Mouse (Mus musculus): ENCODE measurements around the gene Pxmp4. TPM values are rescaled to one million over a fixed set of nuclear protein-coding genes. Genes with fewer than 3 reads are reported as not detected.

Pxmp4 gene
- polyA plus RNA-seq, 1 experiment, result 41.3 TPM

DNA sequence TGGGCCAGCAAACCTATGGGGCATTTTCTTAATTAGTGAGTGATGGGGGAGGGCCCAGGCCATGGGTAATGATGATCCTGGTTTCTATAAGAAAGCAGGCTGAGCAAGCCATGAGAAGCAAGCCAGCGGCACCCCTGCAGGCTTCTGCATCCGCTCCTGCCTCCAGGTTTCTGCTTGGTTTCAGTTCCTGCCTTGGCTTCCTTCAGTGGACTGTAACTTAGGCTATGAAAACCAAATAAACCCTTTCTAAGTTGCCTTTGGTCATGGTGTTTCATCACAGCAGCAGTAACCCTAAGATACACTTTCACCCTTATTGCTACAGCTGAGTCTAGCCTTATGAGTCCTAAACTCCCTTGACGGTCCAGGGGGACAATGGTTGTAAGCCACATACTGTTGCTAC is 6.1 kb downstream of the Pxmp4 start:
- Histone ChIP-seq H3K4me1 (ENCODE audit: control insufficient read depth, insufficient read depth, low read length) (no peaks in the 10 kb centered on the region; the same call in 1 of the 2 replicates), H3K4me3 (replicated peaks; ENCODE audit: extremely low read depth, low read depth, low read length) (no peak overlapping the region)
- DNase-seq, result no peak
- WGBS, result 83% methylated on average over 3 of the region's 3 CpGs
- no peak for TF ChIP-seq POLR2A (IDR thresholded peaks at IDR 0.05; ENCODE audit: borderline replicate concordance, extremely low read depth, low read depth, low read length)
- no peak for TF ChIP-seq CTCF (IDR thresholded peaks at IDR 0.05; ENCODE audit: insufficient read depth, low read length)

GRCm38 (mm10) chr2:154595775-154596174 is 7.7 kb downstream of the Pxmp4 start:
- no peaks in the 10 kb centered on the region for H3K4me1 ChIP-seq (ENCODE audit: control insufficient read depth, insufficient read depth, low read length)
- DNase-seq, result no peak
- H3K4me3 ChIP-seq (replicated peaks; ENCODE audit: extremely low read depth, low read depth, low read length), result no peak overlapping the region
- WGBS, result 69% methylated on average over 5 of the region's 5 CpGs
- TF ChIP-seq POLR2A (IDR thresholded peaks at IDR 0.05; ENCODE audit: borderline replicate concordance, extremely low read depth, low read depth, low read length) (no peak), CTCF (IDR thresholded peaks at IDR 0.05; ENCODE audit: insufficient read depth, low read length) (no peak)

DNA sequence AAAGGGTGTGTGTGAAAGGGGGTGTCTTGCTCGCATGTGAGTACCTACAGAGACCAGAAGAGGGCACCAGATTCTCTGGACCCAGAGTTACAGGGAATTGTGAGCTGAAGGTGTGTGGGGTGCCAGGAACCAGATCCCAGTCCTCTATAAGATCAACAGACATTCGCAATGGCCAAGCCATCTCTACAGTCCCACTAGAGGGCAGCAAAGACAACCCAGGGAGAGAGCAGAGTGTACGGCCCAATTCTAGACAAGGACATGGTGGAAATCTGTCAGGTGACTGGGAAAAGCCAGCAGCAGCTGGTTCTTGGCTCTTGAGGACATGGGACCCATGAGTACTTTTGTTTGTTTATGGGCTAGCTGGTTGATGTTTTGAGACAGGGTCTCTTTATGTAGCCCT is 10.5 kb downstream of the Pxmp4 start:
- peak; percentile 35 for DNase-seq
- TF ChIP-seq CTCF (IDR thresholded peaks at IDR 0.05; ENCODE audit: insufficient read depth, low read length), result peak; percentile 78
- TF ChIP-seq POLR2A (IDR thresholded peaks at IDR 0.05; ENCODE audit: borderline replicate concordance, extremely low read depth, low read depth, low read length), result no peak
- Histone ChIP-seq H3K4me3 (replicated peaks; ENCODE audit: extremely low read depth, low read depth, low read length) (no peak overlapping the region), H3K4me1 (ENCODE audit: control insufficient read depth, insufficient read depth, low read length) (no peaks in the 10 kb centered on the region)
- WGBS, result 57% methylated on average over 3 of the region's 3 CpGs

DNA sequence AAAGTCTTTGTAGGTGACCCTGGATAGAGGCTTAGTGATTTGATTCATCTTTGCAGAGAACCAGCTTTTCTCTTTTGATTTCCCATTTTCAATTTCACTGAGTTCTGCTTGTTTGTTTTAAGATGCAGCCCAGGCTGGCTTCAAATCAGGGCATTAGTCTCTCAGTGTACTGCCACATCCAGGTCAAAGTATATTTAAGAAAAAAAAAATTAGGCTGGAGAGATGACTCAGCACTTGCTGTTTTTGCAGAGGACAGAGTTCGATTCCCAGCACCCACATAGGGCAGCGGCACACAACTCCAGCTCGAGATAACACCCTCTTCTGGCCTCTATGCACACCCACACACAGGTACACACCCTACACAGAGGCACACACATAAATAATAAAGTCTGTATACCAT is 12.3 kb downstream of the Pxmp4 start:
- H3K4me3 ChIP-seq (replicated peaks; ENCODE audit: extremely low read depth, low read depth, low read length), result no peak overlapping the region
- no peak for TF ChIP-seq CTCF (IDR thresholded peaks at IDR 0.05; ENCODE audit: insufficient read depth, low read length)
- TF ChIP-seq POLR2A (IDR thresholded peaks at IDR 0.05; ENCODE audit: borderline replicate concordance, extremely low read depth, low read depth, low read length), result no peak
- no peak for DNase-seq
- WGBS, result 86% methylated on average over 3 of the region's 3 CpGs
- no peaks in the 10 kb centered on the region for H3K4me1 ChIP-seq (ENCODE audit: control insufficient read depth, insufficient read depth, low read length)

DNA sequence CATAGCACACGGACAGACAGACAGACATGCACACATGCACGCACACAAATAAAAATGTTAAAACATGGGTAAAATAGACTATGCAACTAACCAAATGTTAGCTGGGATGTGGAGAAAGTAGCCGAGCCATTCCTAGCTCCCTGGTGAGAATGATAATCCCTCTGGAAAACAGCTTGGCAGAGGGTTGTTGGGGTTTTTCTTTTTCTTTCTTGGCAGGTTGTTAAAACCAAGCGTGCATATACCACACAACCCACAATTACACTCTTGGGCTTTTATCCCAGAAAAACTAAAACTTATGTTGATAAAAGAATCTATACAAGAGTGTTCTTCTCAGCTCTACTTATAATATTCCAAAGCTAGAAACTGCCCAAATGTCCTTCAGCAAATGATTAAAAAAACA is 14.5 kb downstream of the Pxmp4 start:
- no peaks in the 10 kb centered on the region for H3K4me1 ChIP-seq (ENCODE audit: control insufficient read depth, insufficient read depth, low read length)
- H3K4me3 ChIP-seq (replicated peaks; ENCODE audit: extremely low read depth, low read depth, low read length), result no peak overlapping the region
- WGBS, result 86% methylated on average over 4 of the region's 4 CpGs
- TF ChIP-seq CTCF (IDR thresholded peaks at IDR 0.05; ENCODE audit: insufficient read depth, low read length), result no peak
- no peak for TF ChIP-seq POLR2A (IDR thresholded peaks at IDR 0.05; ENCODE audit: borderline replicate concordance, extremely low read depth, low read depth, low read length)
- DNase-seq, result no peak

DNA sequence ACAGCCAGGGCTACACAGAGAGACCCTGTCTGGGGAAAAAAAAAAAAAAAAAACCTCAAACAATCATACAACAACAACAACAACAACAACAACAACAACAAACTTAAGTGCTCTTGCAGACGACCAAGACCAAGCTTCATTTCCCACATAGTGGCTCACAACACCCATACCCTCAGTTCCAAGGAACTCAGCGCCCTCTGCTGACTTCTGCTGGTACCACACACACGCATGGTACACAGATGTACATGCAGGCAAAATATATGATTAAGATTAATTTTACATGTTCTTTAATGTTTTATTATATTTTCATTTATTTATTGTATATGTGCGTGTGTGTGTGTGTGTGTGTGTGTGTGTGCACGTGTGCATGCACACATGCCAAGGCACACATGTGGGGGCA is 17.1 kb downstream of the Pxmp4 start:
- TF ChIP-seq POLR2A (IDR thresholded peaks at IDR 0.05; ENCODE audit: borderline replicate concordance, extremely low read depth, low read depth, low read length), result no peak
- peak; percentile 53 for TF ChIP-seq CTCF (IDR thresholded peaks at IDR 0.05; ENCODE audit: insufficient read depth, low read length)
- Histone ChIP-seq H3K4me3 (replicated peaks; ENCODE audit: extremely low read depth, low read depth, low read length) (no peak overlapping the region), H3K4me1 (ENCODE audit: control insufficient read depth, insufficient read depth, low read length) (no peaks in the 10 kb centered on the region)
- no peak for DNase-seq
- 77% methylated on average over 5 of the region's 5 CpGs for WGBS

- Histone ChIP-seq H3K4me1 (ENCODE audit: control insufficient read depth, insufficient read depth, low read length) (no peaks in the 10 kb centered on the region), H3K4me3 (replicated peaks; ENCODE audit: extremely low read depth, low read depth, low read length) (no peak overlapping the region)
- 58% methylated on average over 17 of the region's 17 CpGs for WGBS
- DNase-seq, result no peak
- TF ChIP-seq POLR2A (IDR thresholded peaks at IDR 0.05; ENCODE audit: borderline replicate concordance, extremely low read depth, low read depth, low read length), result no peak
- no peak for TF ChIP-seq CTCF (IDR thresholded peaks at IDR 0.05; ENCODE audit: insufficient read depth, low read length)
These were observed 18.4 kb downstream of the Pxmp4 start for GRCm38 (mm10) chr2:154584931-154585601.

GRCm38 (mm10) chr2:154583906-154584872 is 19.3 kb downstream of the Pxmp4 start:
- WGBS, result 57% methylated on average over 15 of the region's 15 CpGs
- TF ChIP-seq CTCF (IDR thresholded peaks at IDR 0.05; ENCODE audit: insufficient read depth, low read length), result no peak
- DNase-seq, result no peak

GRCm38 (mm10) chr2:154581421-154581820 is 22.1 kb downstream of the Pxmp4 start:
- no peak for DNase-seq
- WGBS, result 87% methylated on average over 1 of the region's 1 CpGs
- Histone ChIP-seq H3K4me1 (ENCODE audit: control insufficient read depth, insufficient read depth, low read length) (no peaks in the 10 kb centered on the region), H3K4me3 (replicated peaks; ENCODE audit: extremely low read depth, low read depth, low read length) (no peak overlapping the region)
- no peak for TF ChIP-seq POLR2A (IDR thresholded peaks at IDR 0.05; ENCODE audit: borderline replicate concordance, extremely low read depth, low read depth, low read length)
- peak; percentile 19; the same call in 1 of the 2 replicates for TF ChIP-seq CTCF (IDR thresholded peaks at IDR 0.05; ENCODE audit: insufficient read depth, low read length)

More at GRCm38 (mm10) chr2:154583906-154584872, 19.3 kb downstream of the Pxmp4 start:
- no peaks in the 10 kb centered on the region for H3K4me1 ChIP-seq (ENCODE audit: control insufficient read depth, insufficient read depth, low read length)
- no peak overlapping the region for H3K4me3 ChIP-seq (replicated peaks; ENCODE audit: extremely low read depth, low read depth, low read length)

Data from lung, adult 2 months (tissue).